Mouse (Mus musculus) olfactory bulb, adult 2 months (tissue): ENCODE results near the gene Gm21985.

Experiments used
- CTCF ChIP-seq: fragments of 200-500 bp; IDR thresholded peaks from 2 replicates; pipeline ENCODE4 v1.5.1; 2012; ENCODE audit warnings: low read depth, mild to moderate bottlenecking, low read length, moderate library complexity; ENCODE audit not compliant: insufficient read depth
- POLR2A ChIP-seq: fragments of 200-500 bp; IDR thresholded peaks from 2 replicates; pipeline ENCODE4 v1.6.1; 2012; ENCODE audit warnings: mild to moderate bottlenecking, low read depth, low read length, moderate library complexity; ENCODE audit not compliant: insufficient read depth

DNA sequence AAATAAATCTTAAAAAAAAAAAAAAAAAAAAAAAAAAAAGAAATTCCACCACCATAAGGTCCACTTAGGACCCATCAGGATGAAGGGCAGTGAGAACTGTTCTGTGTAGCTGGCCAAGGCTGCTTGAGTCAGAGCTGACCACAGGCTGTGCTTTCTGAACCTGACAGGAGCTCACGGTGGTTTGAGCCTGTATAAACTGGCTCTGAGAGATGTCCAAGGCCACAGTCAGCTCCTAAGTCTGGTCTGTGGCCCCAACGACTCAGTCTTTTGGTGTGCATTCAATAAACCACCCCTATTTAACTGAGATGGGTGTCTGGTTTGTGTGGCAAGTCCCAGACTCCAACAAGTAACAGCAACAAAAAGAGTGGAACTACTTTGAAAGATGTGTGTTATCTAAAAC lies 29.5 kb upstream of the Gm21985 start:
- TF ChIP-seq POLR2A (no peak), CTCF (no peak)
